Mouse (Mus musculus) thymus, adult 2 months (tissue): ENCODE results near the gene Nags. TPM values are rescaled to one million over a fixed set of nuclear protein-coding genes. Genes with fewer than 3 reads are reported as not detected.

Source experiments
- DNase-seq: peaks from one replicate; pipeline ENCODE4 v3.0.0; 2021
- H3K27ac ChIP-seq: fragments of 200-500 bp; 2 replicates; pipeline ENCODE4 v1.5.1; 2012; ENCODE audit warnings: low read length, control low read depth; ENCODE audit not compliant: control insufficient read depth, insufficient read depth
- H3K27me3 ChIP-seq: fragments of 200-500 bp; 2 replicates; pipeline ENCODE4 v1.6.1; 2012; ENCODE audit warnings: mild to moderate bottlenecking, low read length, moderate library complexity, mixed read lengths; ENCODE audit not compliant: control insufficient read depth, insufficient read depth
- H3K36me3 ChIP-seq: fragments of 200-500 bp; 2 replicates; pipeline ENCODE4 v1.6.1; 2012; ENCODE audit warnings: mild to moderate bottlenecking, low read length, moderate library complexity; ENCODE audit not compliant: control insufficient read depth, insufficient read depth
- H3K4me1 ChIP-seq: fragments of 200-500 bp; replicated peaks from 2 replicates; pipeline ENCODE4 v1.6.1; 2012; ENCODE audit warnings: low read length; ENCODE audit not compliant: control insufficient read depth, insufficient read depth
- H3K4me3 ChIP-seq: fragments of 200-500 bp; 2 replicates; pipeline ENCODE4 v1.5.1; 2012; ENCODE audit warnings: mild to moderate bottlenecking, low read length, control low read depth, moderate library complexity; ENCODE audit not compliant: control insufficient read depth, insufficient read depth
- CTCF ChIP-seq: fragments of 200-500 bp; IDR thresholded peaks from 2 replicates; pipeline ENCODE4 v1.5.1; 2012; ENCODE audit warnings: mild to moderate bottlenecking, control low read depth, low read length, moderate library complexity, borderline replicate concordance; ENCODE audit not compliant: control insufficient read depth, poor library complexity, insufficient read depth; ENCODE audit errors: extremely low read depth
- POLR2A ChIP-seq: fragments of 200-500 bp; IDR thresholded peaks from 2 replicates; pipeline ENCODE4 v1.6.1; 2012; ENCODE audit warnings: mild to moderate bottlenecking, low read length, control low read depth, moderate library complexity; ENCODE audit not compliant: control insufficient read depth, poor library complexity, insufficient read depth; ENCODE audit errors: extremely low read depth
- WGBS: fragments of 180-500 bp; shearing (Covaris S2); methylation state at CpG from one replicate; pipeline ENCODE4 v1.1.7; 2018; 5-methylcytosine and 5-hydroxymethylcytosine counted together
- polyA plus RNA-seq: library from polyadenylated mRNA; depleted of rRNA; stranded (reverse); fragments of >200 nt; gene quantifications from 2 replicates; pipeline ENCODE4 v1.2.3, GENCODE M21; 2012

The Nags gene
- polyA plus RNA-seq, 1 experiment: 0.09 TPM

- Histone ChIP-seq H3K27me3 (no peaks in the 10 kb centered on the region; the same call in 1 of the 2 replicates), H3K27ac (no peak overlapping the region), H3K4me3 (no peak overlapping the region), H3K36me3 (no peaks in the 10 kb centered on the region), H3K4me1 (no peaks in the 10 kb centered on the region)
- WGBS: 1% methylated on average over 18 of the region's 18 CpGs
- TF ChIP-seq CTCF: peak; percentile 81
- no peak for TF ChIP-seq POLR2A
- peak; percentile 55 for DNase-seq
Observed at GRCm38 (mm10) chr11:102138447-102138740, 6.9 kb upstream of the Nags start.

GRCm38 (mm10) chr11:102140508-102140907 lies 4.8 kb upstream of the Nags start:
- 2% methylated on average over 5 of the region's 5 CpGs for WGBS
- no peak for TF ChIP-seq CTCF
- no peak for TF ChIP-seq POLR2A
- Histone ChIP-seq H3K36me3 (no peaks in the 10 kb centered on the region), H3K27me3 (peaks cover 8% of the 10 kb centered on the region), H3K4me1 (no peaks in the 10 kb centered on the region), H3K4me3 (no peak overlapping the region), H3K27ac (no peak overlapping the region)
- DNase-seq: peak; percentile 59

GRCm38 (mm10) chr11:102142355-102142754 lies 3.0 kb upstream of the Nags start:
- H3K36me3 ChIP-seq: no peaks in the 10 kb centered on the region
- H3K4me3 ChIP-seq: no peak overlapping the region
- 76% methylated on average over 7 of the region's 7 CpGs for WGBS
- H3K27me3 ChIP-seq: peaks cover 14% of the 10 kb centered on the region
- DNase-seq: no peak
- H3K27ac ChIP-seq: no peak overlapping the region
- H3K4me1 ChIP-seq: no peaks in the 10 kb centered on the region
- TF ChIP-seq CTCF (no peak), POLR2A (no peak)

DNA sequence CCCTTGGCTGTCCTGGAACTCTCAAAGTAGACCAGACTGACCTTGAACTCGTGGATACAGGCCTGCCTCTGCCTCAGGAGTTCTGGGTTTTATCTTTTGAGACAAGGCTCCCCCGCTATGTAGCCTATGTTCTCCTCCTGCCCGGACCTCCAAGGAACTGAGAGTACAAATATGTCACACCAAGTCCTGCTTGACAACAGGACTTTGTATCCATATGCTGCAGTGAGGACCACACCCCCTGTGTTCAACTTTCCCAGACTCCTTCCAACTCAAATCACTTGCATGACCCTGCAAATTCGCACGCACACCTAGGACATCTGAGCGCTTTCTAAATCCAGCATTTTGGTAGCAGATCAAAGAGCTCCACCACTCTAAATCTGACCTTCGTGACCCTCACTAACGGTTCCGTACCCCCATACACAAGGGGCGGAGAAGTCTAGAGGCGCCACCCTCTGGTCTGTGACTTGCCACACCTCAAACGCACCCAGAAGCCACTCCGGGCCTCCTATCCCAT lies 299 bp upstream of the Nags start:
- H3K27ac ChIP-seq: no peak overlapping the region
- no peak for DNase-seq
- TF ChIP-seq CTCF (no peak), POLR2A (no peak)
- no peaks in the 10 kb centered on the region for H3K36me3 ChIP-seq
- 32% methylated on average over 13 of the region's 13 CpGs for whole genome bisulfite sequencing
- no peak overlapping the region for H3K4me3 ChIP-seq
- H3K4me1 ChIP-seq: no peaks in the 10 kb centered on the region
- peaks cover 17% of the 10 kb centered on the region for H3K27me3 ChIP-seq

- H3K36me3 ChIP-seq: no peaks in the 10 kb centered on the region
- H3K4me3 ChIP-seq: no peak overlapping the region
- DNase-seq: no peak
Observed at GRCm38 (mm10) chr11:102146005-102146404, 692 bp downstream of the Nags start.

GRCm38 (mm10) chr11:102146531-102146930 lies 1.2 kb downstream of the Nags start:
- no peak overlapping the region for H3K4me3 ChIP-seq
- peaks cover 17% of the 10 kb centered on the region for H3K27me3 ChIP-seq
- no peak overlapping the region for H3K27ac ChIP-seq
- no peaks in the 10 kb centered on the region for H3K36me3 ChIP-seq
- TF ChIP-seq CTCF (no peak), POLR2A (no peak)
- 20% methylated on average over 17 of the region's 17 CpGs for WGBS
- DNase-seq: no peak
- no peaks in the 10 kb centered on the region for H3K4me1 ChIP-seq

More at GRCm38 (mm10) chr11:102146005-102146404, 692 bp downstream of the Nags start:
- TF ChIP-seq POLR2A: no peak
- TF ChIP-seq CTCF: no peak
- no peak overlapping the region for H3K27ac ChIP-seq
- H3K27me3 ChIP-seq: peaks cover 17% of the 10 kb centered on the region
- no peaks in the 10 kb centered on the region for H3K4me1 ChIP-seq
- WGBS: 10% methylated on average over 16 of the region's 16 CpGs

- no peak overlapping the region for H3K27ac ChIP-seq
Observed at GRCm38 (mm10) chr11:102147213-102147989, 2.1 kb downstream of the Nags start.

More at GRCm38 (mm10) chr11:102147213-102147989, 2.1 kb downstream of the Nags start:
- DNase-seq: no peak
- no peak for TF ChIP-seq CTCF
- no peak for TF ChIP-seq POLR2A
- WGBS: 18% methylated on average over 34 of the region's 34 CpGs
- H3K4me1 ChIP-seq: no peaks in the 10 kb centered on the region
- H3K27me3 ChIP-seq: peaks cover 17% of the 10 kb centered on the region
- no peak overlapping the region for H3K4me3 ChIP-seq
- no peaks in the 10 kb centered on the region for H3K36me3 ChIP-seq
